Mouse (Mus musculus) limb, embryonic 12.5 days (tissue): ENCODE data around the gene Dnajb7. TPM values are rescaled to one million over a fixed set of nuclear protein-coding genes. Genes with fewer than 3 reads are reported as not detected.
A peak's percentile ranks its signal among the peaks of the same experiment; 100 is the strongest.

Source experiments
- ATAC-seq: fragments of 200-750 bp; cut with Nextera tagmentation; 2 replicates; pipeline ENCODE4 v1.8.0; 2017; ENCODE audit warnings: low read depth, moderate TSS enrichment; ENCODE audit not compliant: insufficient number of reproducible peaks, insufficient read depth, low FRiP score, low TSS enrichment
- H3K27ac ChIP-seq: fragments of 300-500 bp; sonication (generic); 2 replicates; pipeline ENCODE4 v1.5.1; 2016; ENCODE audit warnings: mild to moderate bottlenecking, moderate library complexity
- H3K27me3 ChIP-seq: fragments of 300-500 bp; sonication (generic); 2 replicates; pipeline ENCODE4 v1.6.1; 2016; ENCODE audit warnings: mild to moderate bottlenecking, moderate library complexity
- H3K36me3 ChIP-seq: fragments of 300-500 bp; sonication (generic); 2 replicates; pipeline ENCODE4 v1.6.1; 2016; ENCODE audit warnings: mild to moderate bottlenecking, moderate library complexity
- H3K4me1 ChIP-seq: fragments of 300-500 bp; sonication (generic); replicated peaks from 2 replicates; pipeline ENCODE4 v1.6.1; 2016
- H3K4me2 ChIP-seq: fragments of 300-500 bp; sonication (generic); 2 replicates; pipeline ENCODE4 v1.6.1; 2016; ENCODE audit warnings: mild to moderate bottlenecking, moderate library complexity
- H3K4me3 ChIP-seq: fragments of 300-500 bp; sonication (generic); replicated peaks from 2 replicates; pipeline ENCODE4 v1.5.1; 2016; ENCODE audit warnings: mild to moderate bottlenecking
- H3K9ac ChIP-seq: fragments of 300-500 bp; sonication (generic); replicated peaks from 2 replicates; pipeline ENCODE4 v1.6.1; 2016; ENCODE audit warnings: mild to moderate bottlenecking, moderate library complexity
- H3K9me3 ChIP-seq: fragments of 300-500 bp; sonication (generic); 2 replicates; pipeline ENCODE4 v1.6.1; 2016; ENCODE audit warnings: mild to moderate bottlenecking, moderate library complexity
- WGBS: fragments of 180-500 bp; shearing (Covaris S2); methylation state at CpG from one replicate; pipeline ENCODE4 v1.1.7; 2016; 5-methylcytosine and 5-hydroxymethylcytosine counted together
- polyA plus RNA-seq: library from polyadenylated mRNA; unstranded; fragments of >200 nt; fragmentation: Nextera tagmentation; extraction: Ambion mirVana; gene quantifications from 2 replicates; pipeline ENCODE4 v1.2.1, GENCODE M21; 2016

The Dnajb7 gene
- polyA plus RNA-seq, 1 experiment from 2014 or later: 3.4 TPM

DNA sequence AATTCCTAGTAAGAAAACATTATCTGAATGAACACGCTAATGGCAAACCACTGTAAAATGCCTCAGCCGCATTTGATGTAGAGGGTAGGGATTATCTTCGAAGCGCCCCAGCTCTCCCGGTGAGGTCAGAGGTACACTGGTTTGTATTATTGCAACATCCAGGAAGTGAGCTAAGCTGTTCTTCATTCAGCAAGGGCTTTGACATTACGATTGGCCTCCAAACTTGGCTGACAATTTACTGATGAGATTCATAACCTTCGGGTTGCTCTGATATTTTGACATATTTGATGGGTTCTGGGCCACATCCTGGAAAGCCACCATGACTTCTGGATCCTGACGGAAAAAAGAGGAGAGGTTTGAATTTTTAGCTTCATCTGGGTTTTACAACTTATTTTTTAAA lies 42.9 kb downstream of the Dnajb7 start:
- WGBS: 89% methylated on average over 8 of the region's 8 CpGs
- no peak overlapping the region for H3K27ac ChIP-seq
- no peaks in the 10 kb centered on the region for H3K27me3 ChIP-seq
- H3K4me3 ChIP-seq: no peak overlapping the region
- no peak for ATAC-seq
- H3K9me3 ChIP-seq: no peaks in the 10 kb centered on the region
- H3K4me1 ChIP-seq: peaks cover 7% of the 10 kb centered on the region
- H3K36me3 ChIP-seq: peaks cover 75% of the 10 kb centered on the region
- H3K4me2 ChIP-seq: no peak overlapping the region
- H3K9ac ChIP-seq: no peak overlapping the region

DNA sequence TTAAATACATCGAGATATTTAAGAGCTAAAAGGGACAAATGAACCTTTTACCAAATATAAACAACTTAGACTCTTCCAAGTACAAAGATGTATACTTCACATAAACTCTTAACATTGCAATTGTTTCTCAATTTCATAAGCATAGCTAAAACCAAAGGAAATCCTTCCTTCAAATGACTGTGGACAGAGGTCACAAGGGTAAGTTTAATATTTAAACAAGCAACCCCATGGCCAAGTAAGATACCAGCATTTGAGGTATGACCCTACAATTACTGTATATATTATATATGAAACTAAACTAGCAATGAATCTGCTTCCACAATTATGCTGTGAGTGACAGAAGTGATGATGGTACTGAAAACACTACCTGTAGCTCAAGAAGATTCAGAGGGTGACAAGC lies 43.8 kb downstream of the Dnajb7 start:
- ATAC-seq: no peak
- Histone ChIP-seq H3K9me3 (no peaks in the 10 kb centered on the region), H3K36me3 (peaks cover 65% of the 10 kb centered on the region), H3K4me3 (no peak overlapping the region), H3K9ac (no peak overlapping the region), H3K27me3 (no peaks in the 10 kb centered on the region), H3K4me1 (peaks cover 17% of the 10 kb centered on the region), H3K27ac (no peak overlapping the region), H3K4me2 (no peak overlapping the region)
- WGBS: 94% methylated on average over 1 of the region's 1 CpGs

DNA sequence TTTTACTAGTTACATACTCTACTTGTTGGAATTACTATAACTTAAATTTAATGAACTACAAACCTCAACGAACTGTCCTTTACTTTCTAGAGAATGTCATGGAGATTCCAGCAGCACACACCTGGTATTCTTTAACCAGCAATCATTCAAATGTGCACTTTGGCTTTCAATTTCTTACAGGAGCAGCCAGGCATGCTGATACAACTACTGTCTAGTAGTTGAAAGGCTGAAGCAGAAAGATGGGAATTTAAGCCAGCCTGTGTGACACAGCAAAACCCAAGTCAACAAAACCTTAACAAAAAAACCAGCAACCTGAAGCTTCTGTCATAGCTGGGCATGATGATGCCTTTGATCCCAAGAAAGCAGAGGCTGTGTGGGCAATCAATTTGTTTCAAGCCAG lies 45.6 kb downstream of the Dnajb7 start:
- peaks cover 48% of the 10 kb centered on the region for H3K36me3 ChIP-seq

DNA sequence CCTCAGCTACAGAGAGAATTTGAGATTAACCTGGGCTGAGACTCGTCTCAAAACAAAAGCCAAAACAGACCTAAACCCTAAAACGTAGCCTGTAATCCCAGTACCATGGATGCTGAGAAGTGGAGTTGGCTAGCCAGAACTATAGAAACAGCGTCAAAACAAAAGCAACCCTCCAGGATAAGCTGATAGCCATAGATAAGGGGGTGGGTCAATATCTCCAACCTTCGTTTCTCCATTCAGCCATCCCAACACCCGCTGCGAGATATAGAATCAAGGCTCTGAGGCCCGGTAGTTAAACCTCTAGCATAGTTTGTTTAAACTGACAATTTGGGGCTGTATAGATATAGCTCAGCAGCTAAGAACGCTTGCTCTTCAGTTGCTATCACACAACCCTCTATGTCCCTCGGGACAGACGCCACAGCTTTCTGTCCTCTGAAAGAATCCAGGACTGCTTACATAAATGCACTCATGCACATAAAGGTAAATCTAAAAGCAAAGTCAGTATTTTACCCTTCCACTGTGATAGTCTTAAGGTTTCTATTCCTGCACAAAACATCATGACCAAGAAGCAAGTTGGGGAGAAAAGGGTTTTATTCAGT lies 46.6 kb downstream of the Dnajb7 start:
- H3K4me3 ChIP-seq: peak overlapping the region; percentile 62; the same call in 1 of the 2 replicates
- H3K36me3 ChIP-seq: peaks cover 38% of the 10 kb centered on the region
- ATAC-seq: no peak
- peak overlapping the region; percentile 80 for H3K4me2 ChIP-seq
- H3K27ac ChIP-seq: peak overlapping the region; percentile 87
- WGBS: 42% methylated on average over 10 of the region's 10 CpGs
- peaks cover 23% of the 10 kb centered on the region for H3K4me1 ChIP-seq
- no peaks in the 10 kb centered on the region for H3K27me3 ChIP-seq
- H3K9ac ChIP-seq: 0 out of 2 replicates have a peak overlapping the region, but pooled peaks have one; percentile 18
- no peaks in the 10 kb centered on the region for H3K9me3 ChIP-seq

More for the DNA sequence above, 45.6 kb downstream of the Dnajb7 start:
- H3K4me2 ChIP-seq: no peak overlapping the region
- H3K4me3 ChIP-seq: no peak overlapping the region
- H3K4me1 ChIP-seq: peaks cover 17% of the 10 kb centered on the region
- H3K9ac ChIP-seq: no peak overlapping the region
- WGBS: 63% methylated on average over 1 of the region's 1 CpGs
- no peaks in the 10 kb centered on the region for H3K27me3 ChIP-seq
- no peak overlapping the region for H3K27ac ChIP-seq
- ATAC-seq: no peak
- no peaks in the 10 kb centered on the region for H3K9me3 ChIP-seq

DNA sequence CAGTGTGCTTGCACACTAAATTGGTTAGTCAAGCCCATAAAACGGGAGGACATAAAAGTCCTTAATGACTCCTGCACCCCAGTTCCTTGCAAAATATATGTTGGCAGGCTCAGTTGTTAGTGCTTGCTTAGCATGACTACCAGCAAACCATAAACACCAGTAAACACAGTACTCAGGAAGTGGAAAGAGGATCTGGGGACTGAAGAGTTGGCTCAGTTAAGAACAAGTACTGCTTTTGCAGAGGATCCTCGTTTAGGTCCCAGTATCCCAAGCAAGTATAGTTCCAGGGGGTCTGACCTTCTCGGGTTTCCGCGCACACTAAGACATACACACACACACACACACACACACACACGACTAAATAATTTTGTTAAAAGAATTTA lies 47.1 kb downstream of the Dnajb7 start:
- Histone ChIP-seq H3K27ac (peak overlapping the region; percentile 87), H3K9ac (peak overlapping the region; percentile 18; the same call in 1 of the 2 replicates), H3K27me3 (no peaks in the 10 kb centered on the region), H3K4me1 (peaks cover 23% of the 10 kb centered on the region), H3K36me3 (peaks cover 33% of the 10 kb centered on the region), H3K4me3 (peak overlapping the region; percentile 62), H3K9me3 (no peaks in the 10 kb centered on the region), H3K4me2 (peak overlapping the region; percentile 80)
- ATAC-seq: no peak; the same call in 1 of the 2 replicates
- 37% methylated on average over 6 of the region's 6 CpGs for WGBS

DNA sequence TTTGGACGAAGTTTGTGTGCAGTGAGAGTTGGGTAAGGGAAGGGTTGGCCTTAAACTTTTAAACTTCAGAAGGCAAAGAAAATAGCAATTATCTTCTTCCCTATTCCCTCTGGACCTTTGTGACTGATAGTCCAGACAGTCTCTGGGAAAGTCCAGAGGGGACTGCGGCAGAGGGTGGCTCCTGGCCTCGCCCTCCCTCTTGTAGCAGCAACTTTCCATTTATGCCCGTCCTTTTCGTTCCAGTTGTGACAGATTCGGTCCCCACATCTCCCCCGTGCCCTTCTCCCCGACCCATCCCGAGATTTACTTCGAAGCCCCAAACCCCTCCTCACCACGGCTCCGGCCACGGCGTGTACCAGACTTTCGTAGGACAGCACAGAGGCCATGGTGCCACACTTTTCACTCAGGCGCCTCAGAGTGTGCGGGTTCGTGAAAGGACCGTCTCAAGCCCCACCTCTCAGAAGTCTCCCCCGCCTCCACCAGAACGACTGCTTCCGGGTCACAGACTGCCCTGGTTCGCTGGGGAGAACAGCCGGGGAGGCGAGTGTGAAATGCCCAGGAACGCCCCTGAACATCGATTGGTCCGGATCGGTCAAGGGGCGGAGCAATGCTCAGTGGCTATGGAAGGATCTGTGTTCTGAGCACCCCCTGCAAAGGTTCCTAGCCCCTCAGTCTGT lies 47.6 kb downstream of the Dnajb7 start, which contains the start of gene Slc25a17:
Gene Slc25a17 (minus strand): TSS at position 468 of the 677 bp plus-strand sequence.
- peak within 1 kb of the TSS; percentile 80 for H3K4me2 ChIP-seq
- peak; percentile 99 for ATAC-seq
- peaks cover 23% of the 10 kb centered on the region for H3K4me1 ChIP-seq
- peak within 1 kb of the TSS; percentile 87 for H3K27ac ChIP-seq
- H3K9ac ChIP-seq: peak within 1 kb of the TSS; percentile 71
- no peaks in the 10 kb centered on the region for H3K9me3 ChIP-seq
- H3K27me3 ChIP-seq: no peaks in the 10 kb centered on the region
- H3K36me3 ChIP-seq: peaks cover 29% of the 10 kb centered on the region
- under 1% methylated on average over 30 of the region's 30 CpGs for WGBS
- H3K4me3 ChIP-seq: peak within 1 kb of the TSS; percentile 62

DNA sequence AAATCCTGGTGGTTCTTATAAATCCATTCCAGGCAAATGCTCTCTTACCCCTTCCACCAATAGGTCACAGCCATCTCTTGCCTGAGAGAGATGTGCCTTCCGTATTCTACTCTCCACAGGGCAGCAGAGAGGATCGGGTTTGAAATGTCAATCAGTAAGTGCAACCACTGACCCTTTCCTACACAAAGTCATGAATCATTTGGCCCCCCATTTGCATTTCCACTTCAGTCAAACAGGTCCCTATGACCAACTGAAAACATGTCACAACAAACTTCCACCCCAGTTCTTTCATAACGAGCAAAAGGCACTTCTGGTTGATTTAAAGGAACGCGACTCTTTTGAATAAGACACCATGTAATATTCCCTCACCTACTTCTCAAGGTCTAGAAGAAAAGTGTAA lies 48.7 kb downstream of the Dnajb7 start:
- WGBS: 80% methylated on average over 5 of the region's 5 CpGs
- Histone ChIP-seq H3K27ac (no peak overlapping the region), H3K4me1 (peaks cover 23% of the 10 kb centered on the region), H3K36me3 (peaks cover 21% of the 10 kb centered on the region), H3K4me2 (peak overlapping the region; percentile 80), H3K27me3 (no peaks in the 10 kb centered on the region), H3K9ac (no peak overlapping the region), H3K4me3 (peak overlapping the region; percentile 62; the same call in 1 of the 2 replicates), H3K9me3 (no peaks in the 10 kb centered on the region)
- no peak for ATAC-seq

DNA sequence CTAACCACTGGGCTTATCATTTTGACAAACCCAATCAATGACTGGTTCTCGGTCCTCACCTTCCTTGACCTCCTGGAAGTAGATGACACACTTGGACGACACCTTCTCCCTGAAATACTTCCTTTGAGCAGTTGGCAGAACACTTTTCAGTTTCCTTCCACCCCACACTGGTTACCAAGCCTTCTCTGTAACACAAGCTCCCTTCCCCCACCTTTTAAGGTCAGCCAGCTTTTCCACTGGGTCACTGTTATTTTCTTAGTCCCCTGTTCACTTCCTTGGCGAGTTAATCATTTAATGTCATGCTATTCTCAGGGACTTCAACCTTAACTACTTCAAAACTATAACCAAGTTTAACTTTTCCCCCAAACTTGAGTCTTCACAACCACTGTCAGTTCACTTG lies 49.2 kb downstream of the Dnajb7 start:
- ATAC-seq: no peak
- Histone ChIP-seq H3K36me3 (peaks cover 17% of the 10 kb centered on the region), H3K27ac (no peak overlapping the region), H3K4me2 (peak overlapping the region; percentile 80; the same call in 1 of the 2 replicates), H3K9ac (no peak overlapping the region), H3K9me3 (no peaks in the 10 kb centered on the region), H3K27me3 (no peaks in the 10 kb centered on the region), H3K4me3 (no peak overlapping the region), H3K4me1 (peaks cover 23% of the 10 kb centered on the region)
- WGBS: 83% methylated on average over 3 of the region's 3 CpGs

DNA sequence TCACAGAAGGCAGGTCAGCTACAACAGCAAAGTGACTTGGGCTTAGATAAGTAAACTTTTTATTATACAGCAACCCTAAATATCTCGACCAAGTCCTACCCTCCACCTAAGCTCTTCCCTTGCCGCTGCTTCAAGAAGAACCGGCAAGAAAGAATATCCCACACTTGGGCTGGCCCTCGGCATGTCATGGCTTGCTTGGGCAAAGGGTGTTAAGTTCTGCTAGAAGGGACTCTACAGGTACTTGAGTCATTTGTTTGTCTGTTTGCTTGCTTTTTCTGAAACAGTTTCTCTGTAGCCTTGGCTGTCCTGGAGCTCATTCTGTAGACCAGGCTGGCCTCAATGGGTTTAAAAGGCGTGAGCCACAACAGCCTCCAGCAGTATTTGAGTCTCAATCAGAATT lies 51.2 kb downstream of the Dnajb7 start:
- Histone ChIP-seq H3K27ac (no peak overlapping the region), H3K4me1 (peaks cover 23% of the 10 kb centered on the region), H3K4me3 (no peak overlapping the region), H3K9ac (no peak overlapping the region), H3K27me3 (no peaks in the 10 kb centered on the region), H3K4me2 (no peak overlapping the region), H3K9me3 (no peaks in the 10 kb centered on the region), H3K36me3 (0 out of 2 replicates have a peak, but pooled peaks cover 3% of the 10 kb centered on the region)
- WGBS: 20% methylated on average over 5 of the region's 5 CpGs
- no peak for ATAC-seq
